Mouse (Mus musculus): ENCODE results near the gene Dcaf8. TPM values are rescaled to one million over a fixed set of nuclear protein-coding genes. Genes with fewer than 3 reads are reported as not detected.

Dcaf8 gene
- polyA plus RNA-seq, 1 experiment from 2014 or later = 153 TPM

DNA sequence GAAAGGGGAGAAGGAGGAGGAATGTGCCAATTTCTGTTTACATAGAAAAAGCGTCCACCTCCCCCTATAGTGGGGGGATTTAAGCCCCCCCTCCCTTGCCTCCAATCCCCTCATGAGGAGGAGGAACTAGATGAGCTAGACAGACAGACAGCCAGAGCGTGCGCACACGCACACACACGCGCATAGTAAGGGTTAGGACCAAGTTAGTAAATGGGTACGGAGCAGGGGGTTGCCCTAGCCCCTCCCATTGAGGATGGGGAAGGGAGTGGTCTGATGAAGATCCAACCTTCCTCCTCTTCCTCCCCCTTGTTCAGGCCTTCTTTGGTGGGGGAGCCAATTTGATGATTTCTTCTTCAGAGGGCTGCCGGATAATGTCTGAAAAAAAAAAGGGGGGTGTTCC is 50.4 kb downstream of the Dcaf8 start:
- Histone ChIP-seq H3K36me3 (peaks cover 72% of the 10 kb centered on the region), H3K9ac (no peak overlapping the region), H3K27me3 (no peaks in the 10 kb centered on the region), H3K9me3 (no peaks in the 10 kb centered on the region), H3K4me1 (peaks cover 34% of the 10 kb centered on the region), H3K4me3 (no peak overlapping the region), H3K27ac (no peak overlapping the region), H3K4me2 (no peak overlapping the region)
- WGBS = 91% methylated on average over 8 of the region's 8 CpGs
- ATAC-seq (ENCODE audit: insufficient number of reproducible peaks, insufficient read depth, low FRiP score, low TSS enrichment, low read depth) = no peak

DNA sequence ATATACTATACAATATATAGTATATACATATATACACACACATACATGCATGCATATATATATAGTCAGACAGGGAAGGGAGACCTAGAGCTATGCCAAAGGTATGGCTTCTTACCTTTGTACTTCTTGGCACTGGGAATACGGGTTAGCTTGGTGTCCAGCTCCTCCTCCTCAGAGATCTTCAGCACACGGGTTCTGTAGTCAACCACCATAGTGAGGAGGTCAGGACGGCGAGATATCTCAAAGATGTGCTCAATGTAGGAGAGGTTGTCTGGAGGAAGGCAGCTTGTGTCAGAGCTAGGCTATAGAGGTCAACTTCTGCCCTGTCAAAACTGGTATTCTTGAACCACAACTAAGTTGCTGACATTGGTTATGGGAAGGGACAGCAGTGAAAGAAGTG is 51.1 kb downstream of the Dcaf8 start:
- Histone ChIP-seq H3K27ac (no peak overlapping the region), H3K36me3 (peaks cover 67% of the 10 kb centered on the region), H3K9me3 (no peaks in the 10 kb centered on the region), H3K9ac (no peak overlapping the region), H3K4me2 (no peak overlapping the region), H3K4me1 (peaks cover 40% of the 10 kb centered on the region), H3K4me3 (no peak overlapping the region), H3K27me3 (no peaks in the 10 kb centered on the region)
- ATAC-seq (ENCODE audit: insufficient number of reproducible peaks, insufficient read depth, low FRiP score, low TSS enrichment, low read depth) = no peak
- 97% methylated on average over 4 of the region's 4 CpGs for WGBS

DNA sequence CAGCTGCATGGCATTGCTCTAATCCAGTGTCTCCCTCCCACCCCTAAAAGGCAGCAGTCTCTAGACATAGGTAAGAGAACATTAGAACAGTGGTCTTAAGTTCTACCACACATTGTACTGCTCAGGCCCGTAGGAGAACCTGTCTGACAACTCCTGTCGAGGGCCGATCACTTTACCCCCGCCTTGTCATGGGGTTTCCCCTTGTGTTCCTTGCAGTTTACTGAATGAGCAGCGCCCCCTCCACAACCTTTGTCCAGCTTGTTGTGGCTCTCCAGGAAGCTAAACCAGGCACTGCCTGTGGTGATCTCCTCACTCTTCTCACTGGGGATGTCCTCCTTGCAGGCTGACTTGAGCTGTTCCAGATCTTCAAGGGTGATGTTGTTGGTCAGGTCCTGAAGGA is 52.3 kb downstream of the Dcaf8 start:
- no peak overlapping the region for H3K4me3 ChIP-seq
- peaks cover 55% of the 10 kb centered on the region for H3K36me3 ChIP-seq
- H3K4me1 ChIP-seq = peaks cover 51% of the 10 kb centered on the region
- H3K4me2 ChIP-seq = no peak overlapping the region
- no peak for ATAC-seq (ENCODE audit: insufficient number of reproducible peaks, insufficient read depth, low FRiP score, low TSS enrichment, low read depth)
- no peaks in the 10 kb centered on the region for H3K27me3 ChIP-seq
- no peak overlapping the region for H3K9ac ChIP-seq
- WGBS = 61% methylated on average over 5 of the region's 5 CpGs
- H3K27ac ChIP-seq = 0 out of 2 replicates have a peak overlapping the region, but pooled peaks have one; percentile 48
- H3K9me3 ChIP-seq = no peaks in the 10 kb centered on the region

DNA sequence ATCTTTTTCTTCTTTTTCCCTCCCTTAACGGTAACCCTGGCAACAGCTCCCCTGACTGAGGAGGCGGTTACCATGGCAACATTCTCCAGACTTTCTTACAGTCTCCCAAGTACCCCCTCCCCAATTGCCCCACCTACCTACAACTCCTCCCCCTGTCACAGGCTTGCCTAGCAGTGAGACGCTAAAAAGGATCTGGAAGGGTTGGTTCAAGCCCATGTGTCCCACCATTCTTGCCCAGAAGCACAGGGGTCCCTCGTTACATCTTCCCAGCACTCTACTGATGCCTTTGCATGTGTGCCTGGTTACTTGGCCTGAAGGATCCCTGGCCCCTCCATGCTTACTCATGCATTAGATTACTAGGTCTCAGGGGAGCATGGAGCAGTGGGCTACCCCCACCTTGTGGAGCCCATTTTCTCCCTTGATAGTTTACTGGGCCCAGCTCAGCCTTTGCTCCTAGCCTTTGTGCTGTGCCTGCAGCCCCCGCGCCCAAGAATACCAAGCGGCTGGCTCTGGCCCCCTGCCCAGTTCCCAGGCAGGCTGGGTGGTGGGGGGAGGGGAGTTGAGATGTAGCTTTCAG is 53.1 kb downstream of the Dcaf8 start:
- H3K4me2 ChIP-seq = no peak overlapping the region
- H3K27ac ChIP-seq = peak overlapping the region; percentile 66
- peaks cover 59% of the 10 kb centered on the region for H3K4me1 ChIP-seq
- H3K9ac ChIP-seq = peak overlapping the region; percentile 32; the same call in 1 of the 2 replicates
- WGBS = 29% methylated on average over 7 of the region's 7 CpGs
- no peak overlapping the region for H3K4me3 ChIP-seq
- H3K27me3 ChIP-seq = no peaks in the 10 kb centered on the region
- peaks cover 48% of the 10 kb centered on the region for H3K36me3 ChIP-seq
- no peak for ATAC-seq (ENCODE audit: insufficient number of reproducible peaks, insufficient read depth, low FRiP score, low TSS enrichment, low read depth)
- no peaks in the 10 kb centered on the region for H3K9me3 ChIP-seq

DNA sequence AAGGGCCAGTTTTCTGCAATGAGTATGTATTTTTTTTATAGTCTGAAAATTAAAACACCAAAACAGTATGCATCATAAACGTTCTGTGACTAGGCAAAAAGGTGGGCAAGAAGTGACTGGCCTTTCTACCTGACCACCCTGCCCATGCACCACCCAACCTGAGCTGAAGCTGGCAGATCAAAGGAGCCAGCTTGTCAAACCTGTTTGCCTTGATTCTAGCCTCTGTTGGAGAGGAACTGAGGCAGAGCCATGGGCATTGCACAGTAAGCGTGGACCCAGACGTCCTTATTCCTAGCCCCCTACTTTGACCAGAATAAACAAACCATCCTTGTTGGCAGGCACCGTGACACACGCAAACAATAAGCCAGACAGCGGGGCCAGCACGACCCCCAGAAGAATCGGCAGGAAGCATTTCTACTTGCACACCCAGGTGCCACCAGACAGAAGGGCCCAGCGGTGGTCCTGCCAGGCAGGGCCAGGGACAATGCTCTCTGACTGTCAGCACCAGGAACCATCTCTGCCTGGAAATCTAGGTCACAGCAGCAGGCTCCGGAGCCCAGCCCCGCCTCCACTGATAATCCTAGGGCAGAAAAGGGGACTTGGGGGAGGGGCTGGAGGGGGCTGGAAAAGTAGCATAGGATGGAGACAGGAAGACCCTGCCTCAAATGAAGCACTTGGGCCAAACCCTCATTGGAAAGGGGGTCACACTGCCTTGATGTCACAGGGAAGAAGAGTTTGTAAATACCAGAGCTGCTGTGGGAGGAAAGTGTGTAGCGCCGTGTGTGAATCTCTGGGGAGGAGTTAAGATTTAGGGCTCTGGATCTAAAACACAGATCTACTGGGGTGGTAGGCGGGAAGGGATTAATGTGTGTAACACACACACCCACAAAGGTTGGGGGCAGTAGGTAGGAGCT is 54.3 kb downstream of the Dcaf8 start:
- WGBS = 28% methylated on average over 14 of the region's 14 CpGs
- Histone ChIP-seq H3K36me3 (peaks cover 35% of the 10 kb centered on the region), H3K27me3 (no peaks in the 10 kb centered on the region), H3K4me1 (peaks cover 71% of the 10 kb centered on the region), H3K27ac (peak overlapping the region; percentile 68), H3K9me3 (no peaks in the 10 kb centered on the region), H3K4me2 (peak overlapping the region; percentile 26), H3K9ac (0 out of 2 replicates have a peak overlapping the region, but pooled peaks have one; percentile 40), H3K4me3 (no peak overlapping the region)
- ATAC-seq (ENCODE audit: insufficient number of reproducible peaks, insufficient read depth, low FRiP score, low TSS enrichment, low read depth) = no peak

DNA sequence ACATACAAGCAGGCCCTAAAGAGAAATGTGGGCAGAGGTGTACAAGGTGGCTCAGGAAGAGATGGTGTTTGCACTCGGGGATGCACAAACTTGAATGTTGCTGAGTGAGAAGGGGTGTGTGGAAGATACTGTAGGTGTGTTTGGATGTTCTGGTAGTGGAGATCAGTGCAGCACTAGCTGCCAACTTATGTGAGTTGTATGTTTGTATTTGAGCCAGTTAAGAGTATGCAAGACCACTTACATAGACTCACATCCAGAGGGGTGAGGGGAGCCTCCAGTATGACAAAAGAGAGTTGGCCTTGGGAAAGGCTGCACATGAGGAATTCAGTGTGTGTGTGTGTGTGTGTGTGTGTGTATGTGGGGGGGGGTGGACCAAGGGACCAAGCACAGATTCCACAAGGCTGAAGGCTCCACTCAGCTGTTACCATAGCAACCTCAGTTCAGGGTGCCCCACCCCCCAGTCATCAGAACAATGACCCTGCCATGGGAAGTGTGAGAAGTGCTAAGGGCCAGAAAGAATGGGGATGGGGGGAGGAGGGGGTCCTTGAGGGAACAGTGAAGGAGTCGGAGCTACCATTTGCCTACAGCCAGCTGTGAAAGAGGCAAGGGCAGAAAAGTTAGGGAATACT is 55.1 kb downstream of the Dcaf8 start:
- peaks cover 28% of the 10 kb centered on the region for H3K36me3 ChIP-seq
- H3K9me3 ChIP-seq = no peaks in the 10 kb centered on the region
- no peak overlapping the region for H3K9ac ChIP-seq
- WGBS = 37% methylated on average over 2 of the region's 2 CpGs
- H3K4me2 ChIP-seq = no peak overlapping the region
- peaks cover 74% of the 10 kb centered on the region for H3K4me1 ChIP-seq
- H3K27ac ChIP-seq = peak overlapping the region; percentile 80
- no peaks in the 10 kb centered on the region for H3K27me3 ChIP-seq
- no peak for ATAC-seq (ENCODE audit: insufficient number of reproducible peaks, insufficient read depth, low FRiP score, low TSS enrichment, low read depth)
- no peak overlapping the region for H3K4me3 ChIP-seq

DNA sequence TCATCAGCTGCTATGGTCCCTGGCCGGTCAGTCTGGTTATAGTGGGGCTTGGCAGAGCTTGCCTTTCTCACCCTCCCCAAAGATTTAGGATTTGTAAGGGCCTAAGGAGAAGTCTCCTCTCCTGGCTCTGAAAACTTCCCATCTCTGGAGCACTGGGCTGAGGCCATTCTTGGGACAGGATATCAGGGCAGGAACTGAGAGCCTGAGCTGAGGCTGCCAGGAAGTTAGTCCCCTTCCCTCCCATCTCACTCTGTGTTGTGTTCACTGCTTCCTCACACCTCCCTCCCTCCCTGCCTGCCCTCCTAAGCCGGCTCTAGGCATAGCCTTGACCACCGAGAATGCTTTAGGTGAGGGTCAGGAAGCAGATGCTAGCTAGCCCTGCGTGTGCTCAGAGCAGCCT is 55.7 kb downstream of the Dcaf8 start:
- Histone ChIP-seq H3K27ac (peak overlapping the region; percentile 80), H3K4me3 (no peak overlapping the region), H3K9me3 (no peaks in the 10 kb centered on the region), H3K9ac (peak overlapping the region; percentile 6; the same call in 1 of the 2 replicates), H3K4me2 (peak overlapping the region; percentile 33; the same call in 1 of the 2 replicates), H3K36me3 (peaks cover 22% of the 10 kb centered on the region), H3K27me3 (no peaks in the 10 kb centered on the region), H3K4me1 (peaks cover 74% of the 10 kb centered on the region)
- ATAC-seq (ENCODE audit: insufficient number of reproducible peaks, insufficient read depth, low FRiP score, low TSS enrichment, low read depth) = no peak
- WGBS = 7% methylated on average over 4 of the region's 4 CpGs

DNA sequence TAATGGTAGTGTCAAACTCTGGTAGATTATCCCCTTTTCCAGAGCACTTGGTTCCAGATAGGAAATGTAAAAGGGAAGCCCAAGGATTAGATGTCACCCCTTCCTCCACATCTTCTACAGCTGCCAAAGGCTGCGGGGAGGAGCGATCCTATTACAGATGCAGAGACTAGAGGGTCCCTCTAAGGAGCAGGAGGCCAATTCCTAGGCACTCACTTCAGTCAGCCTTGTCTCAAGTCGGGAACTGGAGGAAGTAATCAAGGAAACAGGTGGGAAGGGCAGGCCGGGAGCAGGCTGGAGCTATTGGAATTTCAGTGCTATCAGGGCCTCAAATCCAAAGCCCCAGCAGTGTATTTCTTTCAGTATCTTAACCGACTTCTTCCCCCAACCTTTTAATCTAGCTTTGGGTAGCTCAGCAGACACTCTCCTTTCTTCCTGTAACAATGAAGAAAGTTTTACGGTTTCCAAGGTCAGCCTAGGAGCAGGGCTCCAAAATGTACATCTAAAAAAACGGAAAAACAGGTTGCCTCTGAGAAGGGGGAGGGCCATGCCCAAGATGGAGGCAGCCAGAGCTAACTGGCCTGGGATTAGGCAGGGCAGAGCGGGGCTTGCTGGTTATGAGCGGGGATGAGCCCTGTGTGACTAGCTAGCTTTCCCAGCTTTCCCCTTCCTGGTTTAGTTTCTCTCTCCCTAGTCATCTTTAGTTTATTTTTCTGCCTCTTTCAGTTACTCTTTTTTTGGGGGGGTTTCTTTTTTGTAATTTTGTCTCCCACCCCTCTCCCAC is 56.3 kb downstream of the Dcaf8 start:
- no peaks in the 10 kb centered on the region for H3K9me3 ChIP-seq
- ATAC-seq (ENCODE audit: insufficient number of reproducible peaks, insufficient read depth, low FRiP score, low TSS enrichment, low read depth) = no peak
- H3K4me2 ChIP-seq = peak overlapping the region; percentile 33
- H3K27ac ChIP-seq = peak overlapping the region; percentile 80
- H3K27me3 ChIP-seq = no peaks in the 10 kb centered on the region
- peaks cover 17% of the 10 kb centered on the region for H3K36me3 ChIP-seq
- no peak overlapping the region for H3K4me3 ChIP-seq
- 22% methylated on average over 9 of the region's 9 CpGs for WGBS
- peaks cover 74% of the 10 kb centered on the region for H3K4me1 ChIP-seq
- H3K9ac ChIP-seq = peak overlapping the region; percentile 6; the same call in 1 of the 2 replicates

DNA sequence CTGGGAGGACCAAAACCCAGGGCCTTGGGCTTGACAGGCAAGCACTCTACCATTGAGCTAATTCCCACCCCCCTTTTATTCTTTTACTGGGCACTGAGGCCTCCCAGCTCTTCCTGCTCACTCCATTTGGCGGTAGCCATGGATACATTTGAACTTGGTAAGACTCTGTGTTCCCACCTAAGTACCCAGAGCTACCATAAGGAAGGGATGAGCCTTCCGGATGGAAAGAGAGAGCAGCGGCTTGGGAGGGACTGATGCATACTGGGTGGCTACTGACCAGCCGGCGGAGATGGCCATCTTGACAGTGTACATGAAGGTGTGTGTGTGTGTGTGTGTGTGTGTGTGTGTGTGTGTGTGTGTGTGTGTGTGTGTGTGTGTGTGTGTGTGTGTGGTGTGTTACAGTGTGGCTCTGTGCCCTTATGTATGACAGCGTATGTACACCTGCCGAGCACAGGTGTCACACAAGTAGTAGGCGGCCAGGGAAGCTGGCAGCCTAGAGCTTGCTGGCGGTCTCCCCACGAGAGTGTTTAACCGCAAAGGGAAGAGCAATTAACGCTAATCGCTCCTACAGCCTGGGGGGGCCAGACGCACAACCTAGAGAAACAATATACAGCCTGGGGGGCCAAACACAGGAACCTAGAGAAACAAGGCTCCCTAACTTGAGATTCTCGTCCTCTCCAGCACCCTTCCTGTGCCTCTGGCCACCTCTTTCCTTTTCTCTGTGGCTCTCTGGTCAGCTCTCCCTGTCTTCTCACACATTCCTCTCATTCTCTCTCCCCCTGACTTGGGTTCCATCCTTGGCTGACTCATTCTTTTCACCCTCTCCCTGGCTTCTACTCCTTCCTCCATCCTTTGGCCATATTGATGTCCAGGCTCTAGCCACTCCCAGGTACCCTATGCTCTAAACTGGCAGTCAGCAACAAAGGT is 57.2 kb downstream of the Dcaf8 start:
- no peak for ATAC-seq (ENCODE audit: insufficient number of reproducible peaks, insufficient read depth, low FRiP score, low TSS enrichment, low read depth)
- peak overlapping the region; percentile 82 for H3K4me2 ChIP-seq
- peak overlapping the region; percentile 80 for H3K27ac ChIP-seq
- peak overlapping the region; percentile 90 for H3K9ac ChIP-seq
- H3K4me1 ChIP-seq = peaks cover 70% of the 10 kb centered on the region
- H3K9me3 ChIP-seq = no peaks in the 10 kb centered on the region
- H3K36me3 ChIP-seq = peaks cover 13% of the 10 kb centered on the region
- WGBS = 36% methylated on average over 15 of the region's 15 CpGs
- H3K4me3 ChIP-seq = peak overlapping the region; percentile 70
- no peaks in the 10 kb centered on the region for H3K27me3 ChIP-seq

DNA sequence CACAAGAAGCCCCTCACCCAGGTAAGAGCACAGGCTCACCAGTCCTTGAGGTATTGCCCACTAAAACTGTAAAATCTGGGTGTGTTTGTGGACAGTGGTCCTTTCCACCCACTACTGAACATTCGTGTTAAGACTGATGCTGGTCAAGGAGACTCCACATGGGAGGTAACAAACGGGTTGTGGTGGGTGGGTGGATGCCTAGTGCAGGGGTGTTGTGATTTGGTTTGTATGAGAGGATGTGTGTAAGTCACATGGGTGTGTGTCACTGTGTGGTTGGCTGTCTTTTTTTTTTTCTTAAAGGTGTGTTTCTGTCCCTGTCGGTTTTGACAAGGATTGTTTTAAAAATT is 57.8 kb downstream of the Dcaf8 start:
- no peaks in the 10 kb centered on the region for H3K9me3 ChIP-seq
- H3K4me2 ChIP-seq = peak overlapping the region; percentile 82
- H3K9ac ChIP-seq = peak overlapping the region; percentile 90
- WGBS = 12% methylated on average over 3 of the region's 3 CpGs
- H3K36me3 ChIP-seq = peaks cover 8% of the 10 kb centered on the region
- peaks cover 65% of the 10 kb centered on the region for H3K4me1 ChIP-seq
- H3K27me3 ChIP-seq = no peaks in the 10 kb centered on the region
- no peak for ATAC-seq (ENCODE audit: insufficient number of reproducible peaks, insufficient read depth, low FRiP score, low TSS enrichment, low read depth)
- H3K4me3 ChIP-seq = peak overlapping the region; percentile 70
- peak overlapping the region; percentile 81 for H3K27ac ChIP-seq

All from embryonic facial prominence, embryonic 13.5 days (tissue).